Mouse (Mus musculus) embryonic fibroblast, embryonic 13.5 days (primary cell): Measurements from ENCODE around the gene Adamts10.

Experiments used
- CTCF ChIP-seq: IDR thresholded peaks from 2 replicates; pipeline ENCODE4 v1.5.1; 2011; ENCODE audit warnings: mild to moderate bottlenecking, control low read depth, low read length, moderate library complexity, borderline replicate concordance; ENCODE audit not compliant: insufficient read depth
- POLR2A ChIP-seq: IDR thresholded peaks from 2 replicates; pipeline ENCODE4 v1.6.1; 2011; ENCODE audit warnings: low read depth, mild to moderate bottlenecking, control low read depth, low read length, moderate library complexity

DNA sequence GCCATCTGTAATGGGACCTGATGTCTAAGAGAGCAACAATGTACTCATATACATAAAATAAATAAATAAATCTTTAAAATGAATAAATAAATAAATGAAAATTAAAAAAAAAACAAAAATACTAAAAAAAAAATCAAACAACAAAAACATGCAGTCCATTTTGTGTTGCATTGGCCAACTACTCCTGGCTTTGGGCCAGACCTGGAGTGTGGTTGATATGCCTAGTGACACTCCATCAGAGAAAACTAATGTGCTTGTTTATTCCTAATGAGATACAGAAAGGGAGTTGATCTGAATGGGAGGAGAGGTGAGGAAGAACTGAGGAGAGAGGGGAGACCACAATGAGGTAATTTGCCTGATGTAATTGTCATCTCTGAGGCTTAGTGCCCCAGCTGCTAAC lies 29.4 kb upstream of the Adamts10 start:
- TF ChIP-seq CTCF (no peak), POLR2A (no peak)
